Mouse (Mus musculus): ENCODE measurements around the gene Il12rb1.

The Il12rb1 gene

DNA sequence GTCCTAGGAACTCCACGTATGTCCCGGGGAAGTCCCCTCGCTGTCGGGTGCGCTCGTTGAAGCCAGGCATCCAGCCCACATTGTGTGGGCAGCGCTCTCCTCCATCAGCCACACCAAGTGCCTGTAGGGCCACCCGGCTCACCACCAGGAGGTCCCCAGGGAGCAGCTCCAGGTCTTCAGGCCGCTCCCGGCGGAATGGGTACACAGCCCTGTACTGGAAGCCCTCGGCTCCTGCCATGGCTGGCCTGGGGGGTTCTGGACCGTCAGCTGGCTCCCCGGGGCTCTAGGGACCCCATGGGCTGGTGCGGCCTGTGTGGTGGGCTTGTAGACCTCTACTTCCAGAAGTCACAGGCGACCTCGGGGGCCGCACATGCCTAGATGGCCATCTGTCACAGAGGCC, 33.5 kb upstream of the Il12rb1 start:
- DNase-seq, result no peak

DNA sequence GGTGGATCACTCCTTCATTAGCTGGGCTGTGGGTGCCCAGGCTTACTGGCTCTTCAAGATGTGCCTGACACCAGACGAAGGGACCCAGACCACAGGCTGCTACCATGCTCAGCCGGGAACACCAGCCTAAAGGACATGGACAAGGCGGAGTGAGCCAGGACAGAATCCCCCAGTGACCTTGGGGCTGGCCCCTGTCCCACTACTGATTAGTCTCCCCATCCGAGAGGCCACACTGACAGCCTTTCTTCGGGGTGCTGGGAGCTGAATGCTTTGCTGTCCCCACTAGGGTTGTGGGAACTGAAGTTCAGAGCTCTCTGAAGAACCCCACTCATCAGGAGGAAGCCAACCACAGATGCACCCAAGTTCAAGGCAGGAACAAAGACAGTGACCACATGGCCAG, 33.0 kb upstream of the Il12rb1 start:
- no peak for DNase-seq

DNA sequence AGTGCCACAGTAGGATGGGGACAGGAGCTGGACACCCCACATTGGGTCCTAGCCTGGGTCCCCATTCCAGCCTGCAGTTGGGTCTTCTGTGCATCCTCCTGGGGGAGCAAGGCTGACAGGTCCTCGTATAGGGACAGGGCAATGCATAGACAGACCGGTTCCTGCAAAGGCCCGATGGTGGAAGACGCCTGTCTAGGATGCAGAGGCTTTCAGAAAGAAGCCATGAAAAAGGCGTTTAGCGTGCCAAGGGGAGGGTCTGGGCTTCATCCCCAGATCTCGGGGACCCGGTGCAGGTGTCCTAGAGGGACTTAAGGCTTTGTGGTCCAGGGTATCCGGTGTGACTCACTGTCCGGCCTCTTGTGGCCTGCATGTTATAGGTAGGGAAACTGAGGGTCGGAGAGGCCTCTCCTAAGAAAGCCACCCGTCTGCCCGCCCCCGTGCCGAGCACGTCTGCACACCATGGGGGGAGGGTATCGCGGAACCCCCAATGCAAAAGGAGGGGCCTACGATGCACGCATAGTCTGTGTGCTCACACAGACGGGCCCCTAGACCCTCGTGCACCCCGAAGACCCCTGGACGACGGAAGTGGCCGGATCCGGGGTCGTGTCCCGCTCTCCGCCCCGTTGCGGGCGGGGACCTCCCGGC, 32.3 kb upstream of the Il12rb1 start:
- peak; percentile 51 for DNase-seq

- DNase-seq, result peak; percentile 98
Observed at GRCm38 (mm10) chr8:70776496-70777444, 31.5 kb upstream of the Il12rb1 start, which contains the start of gene Pik3r2. Pik3r2 (minus strand) TSS chr8:70776713.

DNA sequence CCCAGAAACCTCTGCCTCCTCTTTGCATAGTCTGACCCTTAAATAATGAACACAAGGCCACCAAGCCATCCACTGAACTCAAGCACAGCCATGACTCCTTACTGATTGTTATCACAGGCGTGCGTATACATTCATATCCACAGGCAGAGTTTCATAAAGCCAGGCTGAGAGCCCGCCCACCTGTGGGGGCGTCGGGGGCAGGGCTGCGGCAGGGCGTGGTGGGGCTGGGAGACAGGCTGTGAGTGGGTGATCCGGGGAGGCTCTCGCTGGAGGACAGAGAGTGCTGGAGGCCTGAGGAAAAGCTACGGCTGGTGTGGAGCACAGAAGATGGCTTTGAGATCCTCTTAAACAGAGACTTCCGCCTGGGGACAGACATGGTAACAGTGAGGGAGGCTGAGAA, 28.2 kb upstream of the Il12rb1 start:
- no peak for DNase-seq

DNA sequence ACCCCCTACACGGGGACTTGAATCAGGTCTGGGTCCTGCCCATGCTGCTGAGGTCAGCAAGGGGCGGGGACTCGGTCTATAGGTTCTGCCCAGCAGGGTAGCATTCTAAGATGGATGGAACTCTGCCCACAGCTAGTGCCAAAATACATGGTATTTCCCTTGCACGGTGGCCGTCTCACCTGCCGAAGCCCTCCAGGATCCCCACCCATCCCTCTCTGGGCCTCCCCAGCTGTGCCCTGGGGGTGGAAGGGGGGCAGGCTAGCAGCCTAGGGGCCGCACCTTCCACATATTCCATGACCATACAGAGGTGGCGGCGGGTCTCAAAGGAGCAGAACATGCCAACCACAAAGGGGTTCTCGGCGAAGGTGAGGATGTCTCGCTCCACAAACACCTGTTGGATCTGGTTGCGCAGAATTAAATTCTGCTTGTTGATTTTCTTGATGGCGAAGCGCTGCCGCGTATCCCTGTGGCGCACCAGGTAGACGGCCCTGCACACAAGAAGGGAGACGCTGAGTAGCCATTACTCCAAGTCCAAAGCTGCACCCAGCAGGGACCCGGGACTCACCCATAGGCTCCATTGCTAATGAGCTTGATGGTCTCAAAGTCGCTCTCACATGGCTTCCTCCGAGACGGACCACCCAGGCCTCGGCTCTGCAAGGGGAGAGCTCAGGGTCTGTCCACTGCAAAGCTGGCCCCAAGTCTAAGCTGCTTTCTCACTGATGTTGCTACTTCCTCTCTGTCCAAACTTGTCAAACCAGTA, 21.8 kb upstream of the Il12rb1 start:
- DNase-seq, result no peak

GRCm38 (mm10) chr8:70787051-70787445, 21.2 kb upstream of the Il12rb1 start:
- no peak for DNase-seq

DNA sequence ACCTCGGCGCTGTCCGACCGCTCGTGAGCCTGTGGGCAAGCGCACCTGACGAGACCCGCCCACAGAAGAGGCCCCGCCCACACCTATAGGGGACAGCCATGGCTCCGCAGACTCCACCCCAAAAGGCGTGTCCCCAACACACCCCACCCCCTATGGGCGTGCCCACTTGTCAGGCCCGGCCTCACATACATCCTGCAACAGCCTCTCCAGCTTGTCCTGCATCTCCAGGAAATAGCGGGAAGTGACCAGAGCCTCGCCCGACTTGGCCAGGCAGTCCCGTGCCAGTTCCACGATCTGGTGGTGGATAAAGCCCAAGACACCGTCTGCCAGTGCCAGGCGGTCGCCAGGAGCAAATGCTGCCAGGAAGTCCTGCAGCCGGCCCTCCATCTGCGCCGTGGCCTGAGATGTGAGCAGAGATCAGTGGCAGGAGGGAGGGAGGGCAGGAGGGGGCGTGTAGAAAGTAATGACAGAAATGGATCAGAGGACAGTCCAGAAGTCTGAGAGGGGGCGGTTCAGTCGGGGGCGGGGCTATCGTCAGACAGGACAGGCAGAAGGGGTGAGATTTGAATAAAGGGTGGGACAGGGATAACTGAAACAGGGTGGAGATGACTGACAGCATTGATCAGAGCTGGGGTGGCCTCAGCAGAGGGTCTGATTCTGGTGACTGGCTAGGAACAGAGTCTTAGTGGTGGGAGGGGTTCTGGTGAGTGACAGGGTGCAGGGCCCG, 20.1 kb upstream of the Il12rb1 start:
- no peak for DNase-seq

- no peak for DNase-seq
Observed at GRCm38 (mm10) chr8:70789046-70789445, 19.2 kb upstream of the Il12rb1 start.

DNA sequence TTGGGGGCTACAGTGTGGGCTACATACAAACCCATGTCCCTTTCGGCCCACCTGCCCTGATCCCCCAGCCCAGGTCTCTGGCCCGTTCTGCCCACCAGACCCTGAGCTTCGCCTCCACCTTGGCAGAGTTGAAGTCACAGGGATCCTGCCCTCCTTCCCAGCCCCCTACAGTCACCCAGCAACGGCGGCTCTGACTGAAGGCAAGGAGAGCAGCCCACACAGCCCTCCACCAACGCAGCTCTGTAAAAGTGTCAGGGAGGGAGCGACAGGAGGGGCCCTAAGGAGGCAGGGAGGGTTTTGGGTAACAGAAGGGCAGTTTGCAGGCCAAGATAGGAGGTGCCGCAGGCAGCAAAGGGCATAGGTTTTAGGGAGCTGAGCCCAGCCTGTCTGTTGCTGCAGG, 17.4 kb upstream of the Il12rb1 start:
- DNase-seq, result no peak

DNA sequence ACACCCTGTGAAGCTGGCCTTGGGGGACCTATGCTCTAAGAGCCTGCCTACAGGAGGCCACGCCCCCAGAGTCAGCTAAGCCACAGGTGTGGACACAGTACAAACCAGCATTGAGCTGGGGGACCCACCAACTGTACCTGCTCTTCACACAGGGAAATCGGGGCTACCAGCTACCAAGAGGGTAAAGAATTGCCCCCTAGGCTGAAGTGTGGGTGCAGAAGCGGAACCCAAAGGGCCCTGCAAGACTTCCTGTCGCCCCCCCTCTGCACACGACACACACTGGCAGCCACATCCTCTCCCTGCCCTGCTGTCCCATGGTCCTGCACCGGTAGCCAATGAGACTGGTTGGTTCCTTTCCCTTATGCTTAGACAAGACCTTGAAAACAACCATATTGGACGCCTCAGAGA, 17.0 kb upstream of the Il12rb1 start:
- no peak for DNase-seq

- DNase-seq, result peak; percentile 98
Observed at GRCm38 (mm10) chr8:70791975-70792691, 16.1 kb upstream of the Il12rb1 start.

GRCm38 (mm10) chr8:70792700-70793099, 15.5 kb upstream of the Il12rb1 start:
- DNase-seq, result no peak

GRCm38 (mm10) chr8:70794215-70794614, 14.0 kb upstream of the Il12rb1 start:
- no peak for DNase-seq

DNA sequence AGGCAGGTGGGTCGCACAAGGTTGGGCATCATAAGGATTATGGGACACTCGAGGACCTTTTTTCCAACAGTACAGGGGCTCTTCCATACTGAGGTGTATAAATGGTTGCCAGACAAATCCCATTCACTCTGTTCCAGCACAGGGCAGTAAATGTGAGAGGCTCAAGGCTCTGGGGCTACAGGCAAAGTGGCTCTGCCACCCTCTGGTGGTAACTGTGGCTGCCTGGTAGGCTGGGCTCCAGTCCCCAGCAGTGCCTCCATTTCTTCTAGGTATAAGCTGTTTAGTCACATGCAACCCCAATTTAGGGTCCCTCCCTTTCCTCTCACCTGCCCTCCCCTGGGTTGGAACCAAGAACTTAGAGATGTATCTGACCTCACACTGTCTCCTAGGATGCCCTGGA, 12.9 kb upstream of the Il12rb1 start:
- DNase-seq, result no peak

DNA sequence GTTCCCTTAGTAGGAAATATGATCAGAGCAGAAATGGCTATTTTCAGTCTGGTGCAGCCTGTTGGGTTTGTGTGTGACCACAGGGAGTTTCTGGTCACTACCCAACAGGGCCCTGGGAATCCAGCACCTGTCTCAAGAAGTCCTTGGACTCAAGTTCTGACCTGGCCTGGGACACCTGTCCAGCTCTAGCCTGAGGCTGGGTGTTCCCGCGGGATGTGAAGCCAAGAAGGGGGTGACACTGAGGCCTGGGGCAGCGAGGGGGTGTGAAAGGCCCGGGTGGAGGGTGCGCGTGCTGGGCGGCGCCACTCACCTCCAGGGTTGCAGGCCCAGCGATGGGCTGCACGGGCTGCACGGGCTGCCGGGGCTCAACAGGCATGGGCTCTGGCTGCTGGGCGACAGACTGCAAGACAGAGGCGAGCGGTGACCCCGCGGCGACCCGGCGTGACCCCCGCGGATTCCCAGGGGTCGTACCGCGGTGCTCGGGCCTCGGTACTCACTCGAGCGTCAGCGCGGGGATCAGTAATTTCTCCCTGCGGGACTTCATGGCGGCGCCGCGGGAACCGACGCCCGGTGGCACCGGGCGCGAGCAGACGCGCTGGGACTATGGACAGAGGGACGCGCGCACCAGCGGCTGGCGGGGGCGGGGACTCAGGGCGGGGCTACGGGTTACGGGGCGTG, 11.7 kb upstream of the Il12rb1 start:
- no peak for DNase-seq

GRCm38 (mm10) chr8:70797081-70798070, 10.9 kb upstream of the Il12rb1 start:
- DNase-seq, result peak; percentile 87

- DNase-seq, result no peak
Observed at GRCm38 (mm10) chr8:70798281-70798680, 10.0 kb upstream of the Il12rb1 start.

DNA sequence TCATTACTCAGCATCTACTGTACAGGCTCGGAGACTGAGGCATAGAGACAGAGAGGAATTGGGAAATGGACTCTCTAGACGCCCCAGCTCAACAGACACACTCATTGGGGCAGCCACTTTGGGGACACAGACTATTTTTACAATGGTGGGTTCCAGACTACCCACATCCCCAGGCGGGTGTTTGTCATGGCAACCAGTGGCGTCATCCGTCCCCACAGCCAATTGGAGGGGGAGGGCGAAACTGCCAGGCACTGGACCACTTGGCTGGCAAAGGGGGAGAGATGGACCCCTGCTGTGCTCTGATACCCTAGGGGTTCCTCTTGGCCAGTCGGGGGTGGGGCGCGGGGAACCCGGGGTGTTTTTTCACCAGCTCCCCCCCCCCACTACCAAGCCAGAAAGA, 7.6 kb upstream of the Il12rb1 start:
- peak; percentile 75 for DNase-seq

GRCm38 (mm10) chr8:70801156-70801555, 7.1 kb upstream of the Il12rb1 start:
- DNase-seq, result peak; percentile 81
